ENCODE assay signal across 14 mouse cellular contexts in genomic region chr10:111544311-111544710, GRCm38 (mm10). TPM values are rescaled to one million over a fixed set of nuclear protein-coding genes. Genes with fewer than 3 reads are reported as not detected.
DNase-seq lines count a peak whose midpoint lies in the region; TF ChIP-seq lines count a peak whose summit lies in the region.
"Had no signal": no experiment of that assay in that cellular context is flagged by ENCODE, and none has a peak within 500 bp of the region (broad histone marks: within the 10 kb centered on the region; RNA-seq: fewer than 3 reads in every experiment).

No protein-coding gene starts in this region.

- TF ChIP-seq CTCF in layer of hippocampus, adult 2 months (conservative IDR thresholded peaks at IDR 0.05), result no peak
- no peak for TF ChIP-seq CTCF in C2C12 (IDR thresholded peaks at IDR 0.05; ENCODE audit: control insufficient read depth, insufficient read depth, insufficient read length)

- H3ac ChIP-seq in C2C12 (ENCODE audit: control insufficient read depth, insufficient read length, low read depth), result no peak overlapping the region

- peaks cover 39% of the 10 kb centered on the region for H3K4me1 ChIP-seq in heart, embryonic 10.5 days

- no peaks in the 10 kb centered on the region for H3K36me3 ChIP-seq in heart, embryonic 10.5 days
- H3K36me3 ChIP-seq in C2C12 (ENCODE audit: control insufficient read depth, insufficient read depth), result no peaks in the 10 kb centered on the region
- H3K36me3 ChIP-seq in macrophage (ENCODE audit: inconsistent target), result no peaks in the 10 kb centered on the region
- H3K36me3 ChIP-seq: stomach, embryonic 15.5 days had no signal

- intact Hi-C loops in heart, postnatal 14 days (cut with DNase I), result loop anchor here (5.0 kb wide), 1 partner anchor 37 kb away; the partner anchor contains the start of gene Phlda1

- DNase-seq in heart, embryonic 10.5 days (ENCODE audit: low spot score), result no peak
- DNase-seq in heart, postnatal 14 days, result no peak
- DNase-seq in layer of hippocampus, adult 2 months (ENCODE audit: low spot score in 2 of 2), result no peak
- DNase-seq in layer of hippocampus, adult 9-10 months (ENCODE audit: low spot score), result no peak
- no peak for DNase-seq in kidney, postnatal 10 days
- DNase-seq in Muller cell, postnatal 12 days (ENCODE audit: inconsistent ontology term), result no peak
- DNase-seq: B cell, adult 2 months; cerebellum, adult 8-10 months; gastrocnemius, postnatal 36 days; layer of hippocampus, postnatal 36 days had no signal

- 67% methylated on average over 4 of the region's 4 CpGs for WGBS in heart, embryonic 10.5 days
- WGBS in macrophage (ENCODE audit: missing documents), result 93% methylated on average over 4 of the region's 4 CpGs

- H3K27me3 ChIP-seq in heart, embryonic 10.5 days (ENCODE audit: insufficient read depth, poor library complexity, severe bottlenecking), result no peaks in the 10 kb centered on the region
- no peaks in the 10 kb centered on the region for H3K27me3 ChIP-seq in C2C12 (ENCODE audit: control insufficient read depth, insufficient read depth, insufficient read length)
- H3K27me3 ChIP-seq: Patski; stomach, embryonic 15.5 days had no signal

- H3K79me3 ChIP-seq in C2C12 (ENCODE audit: low read depth), result no peaks in the 10 kb centered on the region

- peak overlapping the region; percentile 73 for H3K27ac ChIP-seq in heart, embryonic 10.5 days
- H3K27ac ChIP-seq in layer of hippocampus, adult 2 months, result peak overlapping the region; percentile 49; the same call in 1 of the 2 replicates
- peak overlapping the region; percentile 65 for H3K27ac ChIP-seq in macrophage

- H3K79me2 ChIP-seq in C2C12 (ENCODE audit: control insufficient read depth, insufficient read depth), result no peaks in the 10 kb centered on the region
- no peaks in the 10 kb centered on the region for H3K79me2 ChIP-seq in macrophage (ENCODE audit: inconsistent target)

- no peaks in the 10 kb centered on the region for H3K9me3 ChIP-seq in heart, embryonic 10.5 days
- H3K9me3 ChIP-seq: stomach, embryonic 15.5 days had no signal

- no peak overlapping the region for H3K4me3 ChIP-seq in heart, embryonic 10.5 days
- H3K4me3 ChIP-seq in layer of hippocampus, adult 2 months, result no peak overlapping the region
- H3K4me3 ChIP-seq in C2C12 (ENCODE audit: insufficient read depth, poor library complexity, severe bottlenecking), result no peak overlapping the region
- H3K4me3 ChIP-seq in macrophage (ENCODE audit: inconsistent target), result no peak overlapping the region
- H3K4me3 ChIP-seq: stomach, embryonic 15.5 days had no signal

TF ChIP-seq in C2C12, 6 proteins besides CTCF, POLR2A, EP300 and RAD21:
- TF ChIP-seq FOSL1 (IDR thresholded peaks at IDR 0.05; ENCODE audit: insufficient read depth, low read length, poor library complexity, severe bottlenecking) (no peak), CEBPB (IDR thresholded peaks at IDR 0.05; ENCODE audit: low read depth) (peak; percentile 79), USF1 (IDR thresholded peaks at IDR 0.05; ENCODE audit: low read depth) (no peak), MYOG (IDR thresholded peaks at IDR 0.05; ENCODE audit: control insufficient read depth, extremely low read depth, insufficient read length) (no peak), MYOD1 (IDR thresholded peaks at IDR 0.05; ENCODE audit: control insufficient read depth, insufficient read length, low read depth) (no peak), MAX (IDR thresholded peaks at IDR 0.05) (no peak)

RNA-seq across cellular contexts. Expression of gene Phlda1, which starts 38.2 kb away (rescaled TPM):
- 20.6 and 28.8 TPM in 2 replicates for polyA plus RNA-seq in heart, embryonic 10.5 days (2016; fragmentation: Nextera tagmentation; extraction: Ambion mirVana)
- 10 to 100 TPM; 20.3 to 22.3 TPM for total RNA-seq in heart, postnatal 14 days (2021)
- 10 to 100 TPM; 16.7 to 18.3 TPM for total RNA-seq in layer of hippocampus, adult 2 months (2021)
- 111 TPM for polyA plus RNA-seq in C2C12 (2012; fragmentation: generic; extraction: Trizol)
- 100 to 1,000 TPM in 1 of 26 experiments, 10 to 100 TPM in 11, 1 to 10 TPM in 14; 1.0 to 104 (median 7.6) TPM for total RNA-seq in macrophage (2018; cell fraction: chromatin; rRNA removed)
- 10 to 100 TPM in 11 of 26 experiments, 1 to 10 TPM in 13, under 1 TPM in 2; 0.55 to 84.7 (median 5.9) TPM for total RNA-seq in macrophage (2018; cell fraction: cytosol; rRNA removed)
- 100 to 1,000 TPM in 2 of 26 experiments, 10 to 100 TPM in 13, 1 to 10 TPM in 10, under 1 TPM in 1; 0.83 to 132 (median 11.9) TPM for total RNA-seq in macrophage (2018; cell fraction: nucleus; rRNA removed)
- 1.2 to 6.7 TPM (median 2.1 TPM) in 3 replicates for polyA plus RNA-seq in macrophage (2018)
